Mouse (Mus musculus) megakaryocyte, embryonic 14.5 days (primary cell): Measurements from ENCODE around the gene Sumo3.

Source experiments
- FLI1 ChIP-seq: IDR thresholded peaks from 2 replicates; pipeline ENCODE4 v1.6.1; 2012; ENCODE audit warnings: low read length, inconsistent platforms, mixed read lengths
- GATA1 ChIP-seq: IDR thresholded peaks from 3 replicates; pipeline ENCODE4 v1.6.1; 2012; ENCODE audit warnings: mixed read lengths, low read length, inconsistent platforms, borderline replicate concordance

GRCm38 (mm10) chr10:77615647-77616046, 9.8 kb downstream of the Sumo3 start:
- TF ChIP-seq FLI1 (no peak), GATA1 (no peak)
